In the genomic region with DNA sequence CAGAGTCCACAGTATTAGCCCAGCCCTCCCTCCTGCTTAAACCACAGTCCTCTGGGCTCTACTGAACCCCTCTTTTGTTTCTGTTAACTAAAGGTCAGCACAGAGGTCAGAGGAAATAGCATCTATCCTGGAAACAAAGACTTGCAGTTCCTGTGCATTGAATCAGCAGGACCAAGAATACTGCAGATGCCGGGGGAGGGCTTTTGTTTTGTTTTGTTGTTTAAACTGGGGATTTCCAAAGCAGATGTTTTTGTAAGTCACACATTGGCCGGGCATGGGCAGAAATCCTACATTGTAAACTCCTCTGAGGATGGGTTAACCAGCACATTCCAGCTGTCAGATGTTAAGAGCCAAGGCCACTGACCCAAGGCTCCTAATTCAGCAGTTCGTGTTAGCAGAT, we compare ENCODE assay signal across 8 mouse cellular contexts.
DNase-seq lines count a peak whose midpoint lies in the region; ATAC-seq and TF ChIP-seq lines count a peak whose summit lies in the region.

No protein-coding gene starts in this region.

- H3K36me3 ChIP-seq in liver, adult 2 months (ENCODE audit: control insufficient read depth, insufficient read depth, low read length) = no peaks in the 10 kb centered on the region
- H3K36me3 ChIP-seq in forebrain, embryonic 13.5 days (ENCODE audit: poor library complexity, severe bottlenecking) = no peaks in the 10 kb centered on the region

- DNase-seq in liver, adult 2 months (ENCODE audit: extremely low read depth, low read depth, low spot score) = no peak
- no peak for DNase-seq in liver
- peak; percentile 35 to 44 for DNase-seq in kidney, adult 8-10 months
- peak; percentile 51 to 61 for DNase-seq in lung, postnatal 4 days
- no peak for DNase-seq in cerebellum, adult 9-10 months
- DNase-seq in left cerebral cortex, adult 18-20 months (ENCODE audit: low spot score in 2 of 2) = no peak

- H3K4me3 ChIP-seq in liver, adult 2 months (ENCODE audit: insufficient read depth, low read depth, low read length) = no peak overlapping the region
- no peak overlapping the region for H3K4me3 ChIP-seq in bone marrow macrophage, adult 2 months (ENCODE audit: insufficient read depth, low read length)
- H3K4me3 ChIP-seq in forebrain, embryonic 13.5 days = no peak overlapping the region

- no peak for TF ChIP-seq POLR2A in liver, adult 2 months (IDR thresholded peaks at IDR 0.05; ENCODE audit: extremely low read depth, insufficient read depth, low read length)
- TF ChIP-seq POLR2A in bone marrow macrophage, adult 2 months (IDR thresholded peaks at IDR 0.05; ENCODE audit: borderline replicate concordance, low read depth, low read length) = no peak

- H3K4me2 ChIP-seq in forebrain, embryonic 13.5 days = no peak overlapping the region

- 60% methylated on average over 3 of the region's 3 CpGs for WGBS in liver, adult 2 months
- 6% methylated on average over 3 of the region's 3 CpGs for WGBS in forebrain, embryonic 13.5 days

- peak overlapping the region; percentile 47; the same call in 1 of the 2 replicates for H3K27ac ChIP-seq in liver, adult 2 months (replicated peaks; ENCODE audit: insufficient read depth, low read depth, low read length)
- H3K27ac ChIP-seq in bone marrow macrophage, adult 2 months (ENCODE audit: insufficient read depth, low read depth, low read length) = peak overlapping the region; percentile 29
- no peak overlapping the region for H3K27ac ChIP-seq in forebrain, embryonic 13.5 days

- peaks cover 6% of the 10 kb centered on the region for H3K4me1 ChIP-seq in liver, adult 2 months (ENCODE audit: control insufficient read depth, insufficient read depth, low read length)
- H3K4me1 ChIP-seq in bone marrow macrophage, adult 2 months (ENCODE audit: control insufficient read depth, insufficient read depth, low read length) = peaks cover 48% of the 10 kb centered on the region
- peaks cover 3% of the 10 kb centered on the region; the same call in 1 of the 2 replicates for H3K4me1 ChIP-seq in forebrain, embryonic 13.5 days

- no peaks in the 10 kb centered on the region for H3K9me3 ChIP-seq in forebrain, embryonic 13.5 days (replicated peaks)

- ATAC-seq in forebrain, embryonic 13.5 days = no peak

- H3K27me3 ChIP-seq in liver, adult 2 months (ENCODE audit: control insufficient read depth, insufficient read depth, low read length) = no peaks in the 10 kb centered on the region
- no peaks in the 10 kb centered on the region for H3K27me3 ChIP-seq in forebrain, embryonic 13.5 days

- H3K79me2 ChIP-seq in liver, adult 2 months (ENCODE audit: control insufficient read depth, insufficient read depth, low read length) = no peaks in the 10 kb centered on the region

- no peak for TF ChIP-seq CTCF in liver, adult 2 months (IDR thresholded peaks at IDR 0.05; ENCODE audit: low read depth, low read length)
- TF ChIP-seq CTCF in bone marrow macrophage, adult 2 months (IDR thresholded peaks at IDR 0.05; ENCODE audit: low read depth, low read length) = no peak

- H3K9ac ChIP-seq in liver, adult 2 months (ENCODE audit: low read depth, low read length) = no peak overlapping the region
- H3K9ac ChIP-seq in forebrain, embryonic 13.5 days = no peak overlapping the region

Comparison
In these comparisons a context has a peak if more than half of its experiments do, and no peak if none do; other contexts are left out.
1. DNase-seq: peak in kidney, adult 8-10 months (2 of 2) and lung, postnatal 4 days (2 of 2); none in liver, adult 2 months (single experiment), liver (single experiment), cerebellum, adult 9-10 months (single experiment) and left cerebral cortex, adult 18-20 months (0 of 2).